Mouse (Mus musculus) embryonic fibroblast, embryonic 13.5 days (primary cell): Measurements from ENCODE around the gene Aak1. TPM values are rescaled to one million over a fixed set of nuclear protein-coding genes. Genes with fewer than 3 reads are reported as not detected.

Experiments used
- H3K27ac ChIP-seq: 2 replicates; pipeline ENCODE4 v1.5.1; 2012; ENCODE audit warnings: low read length, control low read depth, inconsistent platforms; ENCODE audit not compliant: insufficient read depth
- H3K4me1 ChIP-seq: 2 replicates; pipeline ENCODE4 v1.6.1; 2011; ENCODE audit warnings: low read length; ENCODE audit not compliant: control insufficient read depth, insufficient read depth
- H3K4me3 ChIP-seq: 2 replicates; pipeline ENCODE4 v1.5.1; 2011; ENCODE audit warnings: mild to moderate bottlenecking, control low read depth, low read length; ENCODE audit not compliant: insufficient read depth
- CTCF ChIP-seq: IDR thresholded peaks from 2 replicates; pipeline ENCODE4 v1.5.1; 2011; ENCODE audit warnings: mild to moderate bottlenecking, control low read depth, low read length, moderate library complexity, borderline replicate concordance; ENCODE audit not compliant: insufficient read depth
- POLR2A ChIP-seq: IDR thresholded peaks from 2 replicates; pipeline ENCODE4 v1.6.1; 2011; ENCODE audit warnings: low read depth, mild to moderate bottlenecking, control low read depth, low read length, moderate library complexity
- polyA plus RNA-seq: library from polyadenylated mRNA; stranded (reverse); fragments of >200 nt; gene quantifications from 2 replicates; pipeline ENCODE4 v1.2.4, GENCODE M21; 2011; ENCODE audit warnings: low read depth; ENCODE audit not compliant: missing spikeins, insufficient read length

Aak1 gene
- 66.8 and 73.3 TPM in 2 replicates for polyA plus RNA-seq

DNA sequence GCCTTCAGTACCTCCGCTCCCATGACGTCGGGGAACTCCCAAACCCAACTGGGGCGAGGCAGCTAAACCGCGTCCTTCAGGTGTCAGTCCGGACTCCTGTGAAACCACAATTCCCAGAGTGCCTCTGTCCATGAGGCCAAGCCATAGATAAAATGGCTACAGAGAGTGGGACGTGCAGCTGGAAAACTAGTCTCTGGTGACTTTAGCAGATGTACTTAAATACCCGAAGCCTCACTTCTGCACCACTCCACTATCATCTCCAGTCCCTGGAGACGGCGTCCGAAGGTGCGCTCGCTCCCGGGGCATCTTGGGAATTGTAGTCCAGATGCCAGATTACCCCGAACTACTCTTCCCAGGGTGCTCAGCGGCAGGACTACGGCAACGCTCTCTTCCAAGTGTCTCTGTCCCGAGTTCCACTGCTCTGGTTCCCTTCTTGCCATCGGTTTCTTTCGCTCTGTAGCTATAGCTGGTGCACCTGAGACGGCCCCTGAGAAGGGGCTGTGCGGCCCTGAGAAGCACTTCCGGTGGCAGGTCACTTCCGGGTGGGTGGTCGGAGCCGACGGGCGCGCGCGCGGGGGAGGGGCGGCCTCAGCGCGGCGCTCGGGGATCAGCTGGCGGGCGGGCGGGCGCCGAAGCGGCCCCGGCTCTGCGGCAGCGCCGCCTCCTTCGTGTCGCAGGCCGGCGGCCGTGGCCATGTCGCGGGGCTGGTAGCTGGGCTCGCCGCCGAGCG, at the start of gene Aak1:
Aak1 (plus strand) TSS at position 603 of the 730 bp plus-strand sequence.
- Histone ChIP-seq H3K4me1 (peaks cover 11% of the 10 kb centered on the region), H3K4me3 (peak within 1 kb of the TSS; percentile 76), H3K27ac (peak within 1 kb of the TSS; percentile 70)
- no peak for TF ChIP-seq CTCF
- TF ChIP-seq POLR2A, result peak; percentile 53

DNA sequence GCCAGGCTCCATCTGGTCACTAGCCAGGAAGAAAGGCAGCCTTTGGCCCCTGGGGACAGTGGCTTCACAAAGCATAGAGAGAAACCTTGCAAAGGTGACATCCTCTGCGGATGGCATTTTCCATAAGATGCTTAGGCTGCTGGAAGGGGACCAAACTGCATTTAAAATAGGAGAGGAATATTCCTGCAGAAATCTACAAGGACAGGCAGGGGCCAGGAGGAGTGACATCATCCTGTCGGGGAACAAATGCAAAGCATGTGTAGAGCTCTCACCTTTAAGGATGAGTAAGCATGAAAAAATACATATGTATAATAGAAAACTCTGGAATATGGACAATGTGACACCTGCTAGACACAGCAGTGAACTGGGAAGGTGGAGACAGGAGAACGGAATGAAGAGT, 48.9 kb upstream of the Aak1 start:
- Histone ChIP-seq H3K27ac (no peak overlapping the region), H3K4me3 (no peak overlapping the region), H3K4me1 (peaks cover 5% of the 10 kb centered on the region; the same call in 1 of the 2 replicates)
- TF ChIP-seq CTCF (no peak), POLR2A (no peak)

DNA sequence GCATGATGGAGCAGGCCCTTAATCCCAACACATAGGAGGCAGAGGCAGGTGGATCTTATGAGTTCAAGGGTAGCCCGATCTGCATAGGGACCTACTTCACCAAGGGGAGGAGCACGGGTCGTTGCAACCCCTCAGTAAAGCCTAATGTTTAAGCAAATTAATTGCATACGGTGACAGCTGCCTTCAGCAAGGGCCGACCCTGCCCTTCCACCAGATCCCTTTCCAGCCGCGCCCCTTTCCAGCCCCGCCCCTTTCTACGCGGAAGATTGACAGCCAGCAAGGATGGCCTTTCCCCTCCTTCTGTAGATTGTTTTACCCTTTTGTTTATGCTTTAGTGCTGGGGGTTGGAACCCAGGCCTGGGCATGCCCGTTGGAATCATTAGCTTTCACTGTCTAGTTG, 47.9 kb upstream of the Aak1 start:
- TF ChIP-seq CTCF, result no peak
- TF ChIP-seq POLR2A, result no peak

DNA sequence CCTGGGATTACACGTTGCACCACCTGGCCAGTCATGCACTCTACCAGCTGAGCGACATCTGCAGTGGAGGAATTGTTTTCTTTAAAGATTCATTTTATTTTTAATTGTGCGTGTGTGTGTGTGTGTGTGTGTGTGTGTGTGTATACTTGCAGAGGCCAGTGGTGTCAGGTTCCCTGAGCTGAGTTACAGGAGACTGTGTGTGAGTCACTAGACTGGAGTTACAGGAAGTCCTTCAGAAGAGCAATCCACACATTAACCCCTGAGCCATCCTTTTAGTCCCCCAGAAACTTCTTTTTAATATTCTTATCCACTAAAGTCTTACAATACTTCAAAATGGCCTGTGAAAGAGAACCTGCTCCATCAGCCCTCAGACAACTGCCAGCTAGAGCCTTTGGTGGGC, 44.7 kb upstream of the Aak1 start:
- no peak for TF ChIP-seq POLR2A
- no peak for TF ChIP-seq CTCF
- H3K4me3 ChIP-seq, result no peak overlapping the region
- no peak overlapping the region for H3K27ac ChIP-seq
- peaks cover 5% of the 10 kb centered on the region; the same call in 1 of the 2 replicates for H3K4me1 ChIP-seq

More for the DNA sequence above, 47.9 kb upstream of the Aak1 start:
- Histone ChIP-seq H3K4me1 (peaks cover 5% of the 10 kb centered on the region; the same call in 1 of the 2 replicates), H3K27ac (no peak overlapping the region), H3K4me3 (no peak overlapping the region)

DNA sequence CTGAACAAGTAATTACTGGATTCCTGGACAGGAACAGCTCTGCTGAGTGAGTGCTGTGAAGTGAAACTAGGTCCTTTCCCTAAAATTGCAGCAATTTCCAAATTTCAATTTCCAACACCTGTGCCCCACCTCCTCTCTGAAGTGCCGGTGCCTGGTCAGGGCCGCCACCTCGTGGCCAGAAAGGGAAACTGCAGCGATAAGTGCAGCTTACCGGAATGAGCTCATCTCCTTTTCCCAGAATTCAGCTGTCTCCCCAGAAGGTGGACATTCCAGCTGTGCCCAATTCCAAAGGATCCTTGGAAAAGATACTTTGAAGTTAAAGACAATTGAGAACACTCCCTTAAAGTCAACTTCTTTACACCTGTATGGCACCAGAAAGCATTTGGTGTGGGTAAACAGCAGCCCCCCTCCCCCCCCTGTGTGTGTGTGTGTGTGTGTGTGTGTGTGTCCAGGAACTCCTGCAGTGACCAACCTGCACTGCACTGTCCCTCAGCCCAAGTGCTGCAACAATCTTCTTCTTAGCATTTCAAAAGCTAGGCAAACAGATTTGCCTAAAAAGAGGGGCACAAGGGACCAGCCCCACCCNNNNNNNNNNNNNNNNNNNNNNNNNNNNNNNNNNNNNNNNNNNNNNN, 42.7 kb upstream of the Aak1 start:
- TF ChIP-seq POLR2A (no peak), CTCF (peak; percentile 95)
- no peak overlapping the region for H3K4me3 ChIP-seq
- H3K27ac ChIP-seq, result no peak overlapping the region
- H3K4me1 ChIP-seq, result peaks cover 5% of the 10 kb centered on the region; the same call in 1 of the 2 replicates

DNA sequence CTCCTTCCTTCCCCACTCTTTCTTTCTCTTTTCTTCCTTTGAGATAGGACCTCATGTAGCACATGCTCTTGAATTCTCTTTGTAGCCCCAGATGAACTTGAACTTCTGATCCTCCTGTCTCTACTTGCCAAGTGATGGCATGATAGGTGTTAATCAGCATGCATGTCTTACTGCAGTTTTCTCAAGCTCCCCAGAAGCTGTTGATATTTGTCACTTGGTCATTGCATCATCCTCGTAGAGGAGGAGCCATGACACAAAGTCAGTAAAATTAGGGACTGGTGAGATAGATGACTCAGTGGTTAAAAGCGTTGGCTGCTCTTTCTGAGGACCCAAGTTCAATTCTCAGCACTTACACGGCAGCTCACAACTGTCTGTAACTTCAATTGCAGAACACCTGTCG, 36.4 kb upstream of the Aak1 start:
- no peaks in the 10 kb centered on the region for H3K4me1 ChIP-seq
- no peak overlapping the region for H3K27ac ChIP-seq
- no peak for TF ChIP-seq POLR2A
- TF ChIP-seq CTCF, result no peak
- no peak overlapping the region for H3K4me3 ChIP-seq

DNA sequence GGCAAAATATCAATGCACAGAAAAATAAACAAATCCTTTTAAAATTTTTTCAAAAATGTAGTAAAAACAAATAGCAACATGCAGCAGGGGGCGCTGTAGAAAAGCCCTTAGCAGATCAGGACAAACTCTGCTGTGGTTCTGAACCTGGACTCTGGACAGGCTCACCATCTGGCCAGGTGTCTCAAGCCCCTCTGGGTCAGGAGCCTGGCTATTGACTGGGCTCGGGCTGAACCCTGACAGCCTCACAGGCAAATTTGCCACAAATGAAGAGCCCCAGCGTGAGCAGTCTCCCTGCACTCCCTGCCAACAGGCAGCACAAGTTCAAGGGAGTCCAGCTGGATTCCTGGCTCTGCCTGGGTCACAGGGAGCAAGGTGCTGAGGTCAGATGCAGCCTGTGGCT, 36.0 kb upstream of the Aak1 start:
- Histone ChIP-seq H3K27ac (no peak overlapping the region), H3K4me3 (no peak overlapping the region), H3K4me1 (no peaks in the 10 kb centered on the region)
- no peak for TF ChIP-seq CTCF

DNA sequence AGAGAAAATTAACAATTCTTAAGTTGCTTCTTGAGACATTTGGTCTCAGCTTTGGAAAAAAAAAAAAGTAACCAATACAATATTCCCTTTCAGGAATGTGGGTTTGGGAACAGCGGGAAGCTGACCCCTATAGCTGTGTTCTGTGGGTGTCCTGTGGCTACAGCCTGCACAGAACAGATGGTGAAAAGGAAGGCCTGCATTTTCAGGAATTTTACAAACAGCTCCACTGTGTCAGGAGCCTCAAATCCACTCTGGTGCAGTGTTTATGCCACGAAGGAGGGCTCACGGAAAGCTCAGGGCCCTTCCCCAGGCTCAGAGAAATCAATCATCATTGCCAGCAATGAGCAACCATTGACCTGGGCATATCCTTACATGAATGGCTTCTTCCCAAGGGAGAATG, 34.4 kb upstream of the Aak1 start:
- TF ChIP-seq POLR2A (no peak), CTCF (no peak)
- no peak overlapping the region for H3K4me3 ChIP-seq
- H3K4me1 ChIP-seq, result no peaks in the 10 kb centered on the region
- no peak overlapping the region for H3K27ac ChIP-seq

DNA sequence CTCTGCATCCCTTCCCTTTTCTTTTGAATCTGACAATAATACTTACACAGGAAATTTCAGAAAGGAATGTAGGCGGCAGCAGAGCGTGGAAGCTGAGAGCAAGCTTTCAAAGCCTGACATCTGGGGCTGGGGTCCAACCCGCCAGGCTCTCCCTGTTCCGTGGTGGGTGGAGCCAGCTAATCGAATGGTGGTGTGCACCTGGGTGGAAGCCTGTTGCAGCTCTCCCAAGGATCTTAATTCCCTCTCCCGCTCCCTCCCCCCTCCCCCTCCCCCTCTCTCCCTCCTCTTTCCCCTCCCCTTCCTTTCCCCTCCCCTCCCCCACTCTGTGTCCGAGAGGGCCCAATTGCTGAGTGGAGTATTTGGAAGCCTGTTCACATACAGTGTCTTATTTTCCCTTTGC, 33.9 kb upstream of the Aak1 start:
- no peaks in the 10 kb centered on the region for H3K4me1 ChIP-seq
- no peak overlapping the region for H3K27ac ChIP-seq
- no peak for TF ChIP-seq CTCF
- TF ChIP-seq POLR2A, result no peak
- H3K4me3 ChIP-seq, result no peak overlapping the region

DNA sequence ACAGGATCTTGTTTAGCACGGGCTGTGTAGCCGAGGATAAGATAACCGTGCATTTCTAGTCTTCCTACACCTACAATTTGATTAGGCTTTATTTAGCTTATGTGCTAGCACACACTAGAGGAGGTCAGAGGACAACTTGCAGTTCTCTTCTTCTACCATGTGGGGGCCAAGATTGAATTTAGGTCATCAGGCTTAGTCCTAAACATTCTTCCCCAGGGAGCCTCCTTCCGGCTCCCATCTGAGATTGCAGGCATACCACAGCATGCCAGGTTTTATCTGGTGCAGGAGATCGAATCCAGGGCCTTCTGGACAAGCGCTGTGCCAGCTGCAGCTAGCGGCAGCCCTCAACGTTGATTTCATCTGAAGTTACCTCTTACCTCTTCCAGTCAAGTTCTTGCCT, 32.7 kb upstream of the Aak1 start:
- no peak overlapping the region for H3K27ac ChIP-seq
- TF ChIP-seq POLR2A (no peak), CTCF (no peak)

More for the DNA sequence above, 32.7 kb upstream of the Aak1 start:
- Histone ChIP-seq H3K4me3 (no peak overlapping the region), H3K4me1 (no peaks in the 10 kb centered on the region)
